Mouse (Mus musculus): ENCODE measurements at regions not wholly inside any gene's neighbourhood (a gene's known extent, or its start where the extent isn't known, plus 50 kb on each side); places are given as distances from the start of the nearest gene placed in this dataset.
A peak's percentile ranks its signal among the peaks of the same experiment; 100 is the strongest.

GRCm38 (mm10) chr13:38281712-38282111, 63.2 kb upstream of the Bmp6 start:
- H3K27me3 ChIP-seq (ENCODE audit: control insufficient read depth, insufficient read depth, low read length): no peaks in the 10 kb centered on the region
- H3K36me3 ChIP-seq (ENCODE audit: control insufficient read depth, insufficient read depth, low read length): no peaks in the 10 kb centered on the region
- no peak overlapping the region for H3K4me3 ChIP-seq
- WGBS: 86% methylated on average over 5 of the region's 5 CpGs
- no peak overlapping the region for H3K27ac ChIP-seq
- no peak for DNase-seq
- no peak overlapping the region for H3K9ac ChIP-seq (ENCODE audit: low read depth, low read length)
- no peaks in the 10 kb centered on the region for H3K79me2 ChIP-seq (replicated peaks; ENCODE audit: control insufficient read depth, insufficient read depth, low read length)
- TF ChIP-seq EP300 (IDR thresholded peaks at IDR 0.05; ENCODE audit: insufficient read depth, low read depth, low read length) (no peak), CTCF (IDR thresholded peaks at IDR 0.05) (no peak), POLR2A (IDR thresholded peaks at IDR 0.05; ENCODE audit: insufficient read depth, low read depth, low read length) (no peak)
- no peaks in the 10 kb centered on the region for H3K4me1 ChIP-seq (ENCODE audit: control insufficient read depth, insufficient read depth, low read length)
- intact Hi-C loops (cut with DNase I): no loop called here

- Histone ChIP-seq H3K4me1 (ENCODE audit: control insufficient read depth, insufficient read depth, low read length) (no peaks in the 10 kb centered on the region), H3K4me3 (no peak overlapping the region), H3K79me2 (replicated peaks; ENCODE audit: control insufficient read depth, insufficient read depth, low read length) (no peaks in the 10 kb centered on the region), H3K9ac (ENCODE audit: low read depth, low read length) (no peak overlapping the region), H3K27me3 (ENCODE audit: control insufficient read depth, insufficient read depth, low read length) (no peaks in the 10 kb centered on the region), H3K27ac (no peak overlapping the region), H3K36me3 (ENCODE audit: control insufficient read depth, insufficient read depth, low read length) (no peaks in the 10 kb centered on the region)
- 61% methylated on average over 3 of the region's 3 CpGs for WGBS
- intact Hi-C loops (cut with DNase I): no loop called here
- TF ChIP-seq POLR2A (IDR thresholded peaks at IDR 0.05; ENCODE audit: insufficient read depth, low read depth, low read length): no peak
- no peak for TF ChIP-seq CTCF (IDR thresholded peaks at IDR 0.05)
- no peak for TF ChIP-seq EP300 (IDR thresholded peaks at IDR 0.05; ENCODE audit: insufficient read depth, low read depth, low read length)
- no peak for DNase-seq
Measured at GRCm38 (mm10) chr13:38287960-38288359, 56.9 kb upstream of the Bmp6 start.

- H3K4me1 ChIP-seq (ENCODE audit: control insufficient read depth, insufficient read depth, low read length): no peaks in the 10 kb centered on the region
- TF ChIP-seq POLR2A (IDR thresholded peaks at IDR 0.05; ENCODE audit: insufficient read depth, low read depth, low read length) (no peak), EP300 (IDR thresholded peaks at IDR 0.05; ENCODE audit: insufficient read depth, low read depth, low read length) (no peak), CTCF (IDR thresholded peaks at IDR 0.05) (no peak)
- DNase-seq: no peak
- no peak overlapping the region for H3K4me3 ChIP-seq
- 71% methylated on average over 14 of the region's 14 CpGs for WGBS
- H3K36me3 ChIP-seq (ENCODE audit: control insufficient read depth, insufficient read depth, low read length): no peaks in the 10 kb centered on the region
- no peak overlapping the region for H3K9ac ChIP-seq (ENCODE audit: low read depth, low read length)
- no peak overlapping the region; the same call in 1 of the 2 replicates for H3K27ac ChIP-seq
- H3K27me3 ChIP-seq (ENCODE audit: control insufficient read depth, insufficient read depth, low read length): no peaks in the 10 kb centered on the region
- intact Hi-C loops (cut with DNase I): no loop called here
- H3K79me2 ChIP-seq (replicated peaks; ENCODE audit: control insufficient read depth, insufficient read depth, low read length): no peaks in the 10 kb centered on the region
Measured at GRCm38 (mm10) chr13:38288572-38289440, 56.1 kb upstream of the Bmp6 start.

- peak; percentile 60 to 66 for DNase-seq
- no peaks in the 10 kb centered on the region for H3K36me3 ChIP-seq (ENCODE audit: control insufficient read depth, insufficient read depth, low read length)
- TF ChIP-seq CTCF (IDR thresholded peaks at IDR 0.05) (peak; percentile 32), EP300 (IDR thresholded peaks at IDR 0.05; ENCODE audit: insufficient read depth, low read depth, low read length) (0 out of 2 replicates have a peak, but pooled peaks have one; percentile 52), POLR2A (IDR thresholded peaks at IDR 0.05; ENCODE audit: insufficient read depth, low read depth, low read length) (no peak)
- no peaks in the 10 kb centered on the region for H3K4me1 ChIP-seq (ENCODE audit: control insufficient read depth, insufficient read depth, low read length)
- WGBS: 53% methylated on average over 21 of the region's 21 CpGs
- no peak overlapping the region for H3K4me3 ChIP-seq
- intact Hi-C loops (cut with DNase I): no loop called here
- H3K27ac ChIP-seq: peak overlapping the region; percentile 13; the same call in 1 of the 2 replicates
- H3K79me2 ChIP-seq (replicated peaks; ENCODE audit: control insufficient read depth, insufficient read depth, low read length): no peaks in the 10 kb centered on the region
- no peak overlapping the region for H3K9ac ChIP-seq (ENCODE audit: low read depth, low read length)
- no peaks in the 10 kb centered on the region for H3K27me3 ChIP-seq (ENCODE audit: control insufficient read depth, insufficient read depth, low read length)
Measured at GRCm38 (mm10) chr13:38290287-38290941, 54.5 kb upstream of the Bmp6 start.

GRCm38 (mm10) chr13:38291487-38291886, 53.4 kb upstream of the Bmp6 start:
- Histone ChIP-seq H3K79me2 (replicated peaks; ENCODE audit: control insufficient read depth, insufficient read depth, low read length) (no peaks in the 10 kb centered on the region), H3K4me3 (no peak overlapping the region), H3K9ac (ENCODE audit: low read depth, low read length) (no peak overlapping the region), H3K27me3 (ENCODE audit: control insufficient read depth, insufficient read depth, low read length) (no peaks in the 10 kb centered on the region), H3K36me3 (ENCODE audit: control insufficient read depth, insufficient read depth, low read length) (no peaks in the 10 kb centered on the region), H3K27ac (no peak overlapping the region), H3K4me1 (ENCODE audit: control insufficient read depth, insufficient read depth, low read length) (no peaks in the 10 kb centered on the region)
- peak in 1 of 2 experiments; percentile 19 for DNase-seq
- TF ChIP-seq CTCF (IDR thresholded peaks at IDR 0.05) (no peak), POLR2A (IDR thresholded peaks at IDR 0.05; ENCODE audit: insufficient read depth, low read depth, low read length) (no peak), EP300 (IDR thresholded peaks at IDR 0.05; ENCODE audit: insufficient read depth, low read depth, low read length) (no peak)
- 76% methylated on average over 4 of the region's 4 CpGs for WGBS
- intact Hi-C loops (cut with DNase I): no loop called here

Measured in heart, adult 2 months (tissue).